Mouse (Mus musculus) spleen, adult 18-20 months (tissue): Measurements from ENCODE around the gene Snx30.
"Not testable (repeated sequence)": the region's sequence is repeated elsewhere in the genome, so short reads cannot be mapped to it uniquely, and the experiment has no call there.

Source experiments
- DNase-seq, 2 experiments: peaks; one replicate each; pipeline ENCODE4 v3.0.0; 2022; ENCODE audit warnings: mixed read lengths in 2 of 2

Gene Snx30

DNA sequence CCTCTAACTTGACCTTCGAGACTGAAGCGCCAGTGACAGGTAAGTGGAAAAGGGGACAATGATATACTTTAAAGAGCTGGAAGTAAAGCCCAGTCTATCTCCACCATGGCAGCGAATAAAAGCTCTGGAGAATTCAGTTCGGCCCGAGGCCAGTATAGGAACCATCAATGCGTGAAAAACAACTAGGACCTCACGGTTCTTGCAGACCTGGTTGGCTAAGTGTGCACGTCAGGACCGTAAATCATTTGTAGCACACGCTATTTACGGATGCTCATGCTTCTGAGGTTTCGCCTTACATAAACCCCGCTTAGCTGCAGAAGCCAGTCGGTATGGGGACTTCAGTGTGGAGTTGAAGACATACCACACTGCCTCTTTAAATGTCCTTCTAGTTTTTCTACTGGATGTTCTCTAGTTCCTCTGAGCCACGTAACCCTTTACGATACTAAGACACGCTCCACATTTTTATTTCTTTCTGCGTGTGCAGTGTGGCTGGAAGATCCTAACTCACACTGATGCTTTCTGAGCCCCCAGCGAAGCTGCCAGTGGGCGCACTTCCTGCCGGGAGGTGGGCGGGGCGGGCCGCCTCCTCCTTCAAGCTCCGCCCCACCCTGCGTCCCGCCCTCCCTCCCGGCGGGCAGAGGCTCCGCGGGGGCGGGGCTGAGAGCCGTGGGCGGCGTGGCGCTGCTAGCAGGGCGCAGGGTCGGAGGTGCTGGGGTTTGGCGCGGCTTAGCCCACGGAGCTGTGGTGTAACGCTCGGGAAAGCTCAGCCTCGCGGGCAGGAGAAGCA is at the start of gene Snx30:
Snx30 (plus strand) TSS at position 660 of the 787 bp plus-strand sequence.
- DNase-seq: peak; percentile 91 to 93

DNA sequence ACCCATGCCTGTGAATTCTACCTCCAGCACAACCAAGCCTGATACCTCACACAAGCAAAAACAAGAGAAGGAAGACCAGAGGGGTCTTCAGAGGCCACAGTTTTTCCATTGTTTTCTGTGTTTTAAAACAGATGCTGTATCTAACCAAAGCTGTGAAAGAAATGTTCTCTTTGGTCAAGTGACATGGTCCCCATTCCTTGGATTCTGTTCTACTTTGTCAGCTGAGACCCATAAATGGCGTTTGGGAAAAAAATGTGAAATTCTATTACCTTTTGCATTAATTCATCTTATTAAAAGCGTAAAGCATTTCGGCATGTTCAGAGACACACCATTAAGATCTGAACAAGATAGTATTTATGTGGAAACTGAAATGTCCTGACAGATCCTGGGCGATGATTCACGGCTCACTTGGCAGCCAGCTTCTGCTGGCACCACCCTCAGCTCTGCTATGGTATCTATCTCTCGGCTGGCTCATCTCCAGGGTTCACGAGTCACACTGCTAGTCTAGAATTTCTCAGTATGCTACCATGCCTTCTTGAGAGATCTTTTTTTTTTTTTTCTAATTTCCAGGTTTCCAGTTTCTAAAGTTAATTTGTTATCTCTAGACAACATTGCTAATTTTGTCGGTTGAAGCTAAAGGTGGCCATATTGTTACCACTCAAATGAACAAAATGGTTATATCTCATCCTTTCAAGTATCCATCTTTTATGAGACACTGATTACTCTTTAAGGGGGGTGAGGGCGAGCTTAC is 49.1 kb upstream of the Snx30 start:
- no peak for DNase-seq

DNA sequence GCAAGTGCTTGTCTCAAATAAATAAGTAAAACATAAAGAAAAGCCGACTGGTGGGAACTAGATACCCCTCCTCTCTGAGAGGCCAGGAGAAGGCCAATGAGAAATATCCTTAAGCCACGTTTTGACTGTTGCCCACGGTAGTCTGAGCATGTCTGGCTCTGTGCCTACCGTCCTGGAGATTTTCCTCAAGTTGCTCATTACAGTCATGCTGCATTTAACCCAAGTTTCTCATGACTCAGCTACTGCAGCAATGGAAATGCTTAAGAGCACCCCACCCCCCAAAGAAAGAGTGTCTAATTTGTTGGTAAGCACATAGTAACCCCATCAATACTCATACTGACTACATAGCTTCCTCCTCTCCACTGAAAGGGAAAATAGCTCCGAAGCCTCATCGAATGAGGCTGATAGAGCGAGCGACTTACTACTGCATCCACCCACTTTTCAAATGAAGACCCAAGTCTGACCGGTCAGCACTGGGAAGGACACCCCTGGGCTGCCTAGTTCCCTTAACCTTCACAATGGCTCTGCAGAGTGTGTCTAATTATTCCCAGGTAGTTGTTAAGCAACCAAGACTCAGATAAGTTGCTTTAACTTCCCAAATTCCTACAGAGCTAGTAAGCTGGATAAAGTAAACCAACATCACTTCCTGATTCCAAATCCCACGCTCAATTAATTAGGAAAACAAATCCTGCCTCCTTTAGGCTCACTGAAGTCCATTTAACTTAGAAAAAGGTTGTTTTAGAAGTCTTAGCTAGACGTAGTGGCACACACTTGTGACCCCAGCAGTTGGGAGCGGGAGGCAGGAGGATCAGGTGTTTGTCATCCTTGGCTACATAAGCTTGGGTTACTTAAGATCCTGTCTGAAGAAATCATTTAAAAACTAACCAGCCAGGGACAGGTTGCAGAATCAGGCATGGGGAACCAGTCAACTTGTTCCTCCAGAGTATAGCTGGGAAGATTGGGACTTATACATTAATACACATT is 47.9 kb upstream of the Snx30 start:
- DNase-seq: no peak

DNA sequence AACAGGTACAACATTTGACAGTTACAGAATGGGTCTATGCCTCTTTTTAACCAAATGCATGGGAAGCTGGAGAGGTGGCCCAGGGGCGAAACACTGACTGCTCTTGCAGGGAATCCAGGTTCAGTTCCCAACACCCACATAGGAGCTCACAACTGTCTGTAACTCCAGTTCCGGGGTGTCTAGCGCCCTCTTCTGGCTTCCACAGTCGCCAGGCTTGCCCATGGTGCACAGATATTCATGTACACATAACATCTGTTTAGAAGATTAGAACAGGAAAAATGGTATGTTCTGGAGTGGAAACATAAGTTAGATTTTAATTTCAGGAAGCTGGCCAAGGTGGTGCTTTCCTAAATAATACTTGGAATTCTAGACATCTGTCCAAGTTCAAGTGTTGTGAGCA is 45.6 kb upstream of the Snx30 start:
- no peak for DNase-seq

DNA sequence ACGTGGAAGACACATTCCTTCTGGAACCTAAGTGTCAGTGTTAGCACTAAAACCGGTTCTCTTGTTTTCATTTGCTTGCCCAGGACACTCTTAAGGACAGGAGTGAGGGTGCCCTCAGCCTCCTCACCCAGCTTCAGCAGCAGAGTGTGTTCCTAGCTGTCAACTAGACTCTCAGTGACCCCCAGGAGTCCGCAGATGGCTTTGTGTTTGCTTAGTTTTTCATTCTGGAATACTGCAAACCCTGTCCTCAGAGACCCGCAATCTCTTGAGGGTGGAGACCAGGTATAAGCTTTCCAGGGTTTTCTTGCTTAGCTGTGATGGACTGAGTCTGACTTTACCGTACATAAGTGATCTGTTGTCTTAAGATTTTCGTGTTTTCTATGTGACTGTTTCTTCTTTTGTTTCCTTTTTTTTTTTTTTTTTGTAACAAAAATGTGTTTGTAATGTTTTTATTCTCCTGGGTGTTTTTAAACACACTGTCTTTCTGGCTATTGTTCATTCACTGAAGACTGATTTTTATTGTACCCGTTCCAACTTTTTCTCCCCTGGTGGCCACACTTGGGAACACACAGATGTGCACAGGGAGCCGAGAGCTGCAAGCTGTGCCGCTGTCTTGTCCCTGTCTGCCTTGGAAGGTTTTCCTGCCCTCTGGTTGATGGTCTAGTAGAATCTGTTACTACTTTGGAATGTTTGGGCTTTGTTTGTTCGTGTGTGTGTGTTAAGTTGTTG is 44.8 kb upstream of the Snx30 start:
- DNase-seq: no peak

DNA sequence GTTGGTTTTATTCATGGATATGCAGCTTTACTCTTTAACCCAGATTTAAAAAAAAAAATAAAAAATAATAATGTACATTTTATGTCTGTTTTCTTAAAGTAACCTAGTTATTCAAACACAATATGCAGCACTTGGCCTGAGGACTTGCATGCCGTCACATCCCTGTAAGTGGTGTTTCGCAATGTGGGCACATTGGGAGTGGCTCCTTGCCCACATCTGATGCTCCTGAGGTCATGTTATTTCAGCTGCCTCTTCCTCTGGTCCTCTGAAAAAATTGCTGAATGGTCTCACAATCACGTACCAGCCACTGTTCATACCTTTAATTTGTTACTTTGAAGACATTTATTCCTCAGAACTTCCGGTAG is 44.3 kb upstream of the Snx30 start:
- no peak for DNase-seq

DNA sequence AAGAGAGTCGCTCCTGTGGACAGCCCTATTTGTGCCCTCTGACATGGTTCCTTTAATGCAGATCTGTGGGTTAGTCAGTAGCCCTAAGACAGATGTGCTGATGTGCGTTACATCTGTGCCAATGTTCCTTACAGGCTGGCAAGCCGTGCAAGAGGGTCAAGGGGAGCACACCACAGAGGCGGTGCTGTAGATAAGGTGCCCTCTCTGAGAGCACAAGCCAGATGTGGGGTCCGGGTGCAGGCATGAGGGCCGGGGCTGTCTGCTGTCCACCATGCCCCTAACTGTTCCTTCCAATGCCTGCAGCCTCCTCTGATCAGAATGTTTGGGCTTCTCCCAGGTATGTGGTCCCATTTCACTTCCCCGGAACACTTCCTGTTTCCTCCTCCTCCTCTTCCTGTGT is 40.7 kb upstream of the Snx30 start:
- DNase-seq: no peak

DNA sequence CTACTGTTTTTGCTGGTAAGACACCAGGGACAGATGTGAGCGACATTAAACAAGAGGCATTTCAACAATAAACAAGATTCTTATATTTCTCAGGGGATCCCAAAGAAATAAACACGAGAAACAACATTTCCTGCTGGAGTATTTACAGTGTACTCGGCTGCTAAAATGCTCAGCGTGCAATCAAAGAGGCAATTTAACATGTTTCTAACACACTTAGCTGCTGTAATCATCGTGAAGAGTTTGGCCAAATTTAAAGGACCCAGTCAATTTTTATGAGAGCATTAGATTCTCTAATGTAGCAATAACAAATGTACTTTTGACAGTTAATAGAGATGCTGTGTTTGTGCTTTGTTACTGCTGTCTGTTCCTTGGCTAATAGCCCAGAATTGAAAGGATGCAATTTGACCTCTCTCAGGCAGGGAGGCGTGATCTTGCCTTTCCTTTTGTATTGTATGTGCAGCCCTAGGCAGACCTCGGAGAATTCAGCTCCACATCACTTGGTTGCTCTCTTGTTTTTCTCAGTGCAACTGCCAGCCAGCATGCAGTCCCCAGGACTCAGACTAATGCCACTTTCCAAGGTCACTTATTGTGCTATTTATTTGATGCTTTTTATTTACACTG is 40.1 kb upstream of the Snx30 start:
- DNase-seq: no peak

DNA sequence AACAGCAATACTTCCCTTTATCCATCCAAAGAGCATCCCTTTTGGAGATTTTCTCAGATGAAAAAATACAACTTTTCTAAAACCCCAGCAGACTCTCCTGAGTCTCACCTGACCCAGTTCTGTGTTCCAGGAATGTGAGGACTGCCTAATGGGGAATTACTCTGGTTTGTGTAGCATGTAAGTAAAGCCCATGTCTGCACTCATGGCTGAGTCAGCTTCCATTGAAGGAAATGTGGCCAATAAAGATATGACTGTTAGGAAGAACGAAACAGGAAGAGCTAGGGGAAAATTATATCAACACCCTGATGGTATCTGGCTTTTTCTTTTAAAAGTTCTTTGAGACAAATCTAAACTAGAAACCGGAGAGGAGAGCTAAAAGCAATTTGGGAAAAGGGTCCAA is 37.9 kb upstream of the Snx30 start:
- DNase-seq: no peak

DNA sequence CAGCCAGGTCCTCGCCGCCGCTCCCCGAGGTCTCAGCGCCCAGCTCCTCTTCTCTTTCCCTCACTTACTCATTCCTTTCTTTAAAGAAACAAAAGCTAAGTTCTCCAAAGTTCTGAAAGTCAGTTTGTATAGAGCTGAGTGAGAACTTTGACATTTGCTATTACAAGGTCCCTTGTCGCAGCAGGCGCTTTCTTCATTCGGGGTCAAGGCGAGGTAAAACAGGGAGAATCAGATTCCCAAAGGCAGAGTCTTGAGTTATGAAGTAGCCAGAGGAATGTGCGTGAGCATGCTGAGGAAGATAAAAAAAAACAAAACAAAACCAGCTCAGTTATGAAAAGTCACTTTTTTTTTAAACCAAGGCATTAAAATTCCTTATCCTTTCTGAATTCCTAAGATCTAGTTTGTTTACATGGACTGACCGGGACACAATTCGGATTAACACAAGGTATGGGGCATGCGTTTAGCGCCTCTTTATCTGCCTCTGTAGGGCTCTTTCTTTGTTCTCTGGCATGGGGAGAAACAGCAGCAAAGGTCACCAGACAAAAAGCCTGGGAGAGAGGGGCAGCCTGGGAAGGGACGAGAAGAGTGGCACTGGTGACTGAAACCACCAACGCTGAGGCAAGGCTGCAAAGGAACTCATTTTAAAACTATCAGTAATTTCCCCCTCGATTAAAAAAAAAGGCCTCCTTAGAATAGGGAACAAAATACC is 33.3 kb upstream of the Snx30 start:
- no peak for DNase-seq

DNA sequence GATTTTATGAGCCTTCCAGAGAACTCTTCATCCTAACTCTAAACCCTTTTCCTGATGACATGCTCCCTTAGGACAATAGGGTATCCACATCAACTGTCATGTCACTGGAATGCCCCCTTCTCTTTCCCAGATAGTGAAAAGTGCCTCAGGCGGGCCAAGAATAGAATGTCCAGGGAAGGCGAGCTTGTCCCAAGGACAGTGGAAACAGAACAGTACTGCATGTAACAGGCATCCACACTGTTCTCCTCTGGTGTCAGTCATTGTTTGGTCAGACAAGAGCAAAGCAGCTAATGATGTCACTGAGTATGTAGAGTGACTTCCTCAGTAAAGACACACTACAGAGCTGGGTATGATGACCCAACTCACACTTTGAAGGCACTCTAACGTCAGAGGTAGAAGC is 27.8 kb upstream of the Snx30 start:
- DNase-seq: no peak

DNA sequence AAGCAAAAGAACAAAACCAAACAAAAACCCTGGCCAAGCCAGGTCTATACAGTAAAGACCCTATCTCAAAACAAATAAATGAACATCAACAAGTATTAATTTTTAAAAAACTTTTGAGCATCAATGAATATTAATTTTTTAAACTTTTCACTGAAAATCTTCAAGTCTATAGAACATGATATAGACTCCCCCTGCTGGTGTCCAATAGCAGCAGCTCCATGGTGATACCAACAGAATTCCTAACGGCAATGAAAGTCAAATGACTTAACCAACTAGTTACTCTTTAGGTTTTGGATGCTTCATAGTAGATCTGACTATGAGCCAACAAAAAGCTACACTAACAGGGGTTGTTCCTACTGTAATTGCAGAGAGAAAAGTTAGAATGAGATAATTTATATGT is 25.1 kb upstream of the Snx30 start:
- no peak for DNase-seq

DNA sequence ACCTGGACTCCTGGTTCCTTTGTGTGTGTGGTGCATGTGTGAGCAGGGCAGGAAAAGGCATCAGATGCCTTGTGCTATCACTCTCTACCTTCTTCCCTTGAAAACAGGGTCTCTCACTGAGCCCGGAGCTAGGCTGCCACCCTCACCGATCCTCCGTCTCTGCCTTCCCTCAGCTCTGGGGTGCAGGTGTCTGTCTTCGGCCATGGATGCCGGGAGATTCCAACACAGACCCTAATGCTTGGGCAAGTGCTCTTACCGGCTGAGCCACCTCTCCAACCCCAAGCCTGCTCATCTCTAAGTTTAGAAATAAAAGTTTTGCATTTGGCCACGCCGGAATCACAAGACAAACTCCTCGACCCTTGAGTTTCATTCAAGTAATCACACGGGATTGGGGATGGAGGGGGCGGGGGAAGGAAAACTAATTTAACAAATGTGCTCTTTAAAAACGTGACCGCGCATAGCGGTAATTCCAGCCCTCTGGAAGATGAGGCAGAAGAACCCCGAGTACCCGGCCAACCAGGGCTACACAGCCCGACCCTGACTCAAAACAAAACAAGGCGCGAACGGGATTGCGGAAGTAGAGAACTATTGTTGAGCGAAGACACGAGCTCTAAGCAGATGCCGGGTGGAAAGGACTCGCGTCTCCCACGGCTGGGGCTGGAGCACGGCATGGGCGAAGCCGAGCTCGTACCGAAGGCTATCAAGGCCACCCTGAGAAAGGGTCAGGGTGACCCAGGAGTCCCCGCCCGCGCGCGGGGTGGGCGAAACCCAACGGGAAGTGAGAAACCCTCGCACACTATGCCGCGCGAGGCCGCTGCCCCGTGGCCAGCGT is 22.6 kb upstream of the Snx30 start:
- no peak for DNase-seq

DNA sequence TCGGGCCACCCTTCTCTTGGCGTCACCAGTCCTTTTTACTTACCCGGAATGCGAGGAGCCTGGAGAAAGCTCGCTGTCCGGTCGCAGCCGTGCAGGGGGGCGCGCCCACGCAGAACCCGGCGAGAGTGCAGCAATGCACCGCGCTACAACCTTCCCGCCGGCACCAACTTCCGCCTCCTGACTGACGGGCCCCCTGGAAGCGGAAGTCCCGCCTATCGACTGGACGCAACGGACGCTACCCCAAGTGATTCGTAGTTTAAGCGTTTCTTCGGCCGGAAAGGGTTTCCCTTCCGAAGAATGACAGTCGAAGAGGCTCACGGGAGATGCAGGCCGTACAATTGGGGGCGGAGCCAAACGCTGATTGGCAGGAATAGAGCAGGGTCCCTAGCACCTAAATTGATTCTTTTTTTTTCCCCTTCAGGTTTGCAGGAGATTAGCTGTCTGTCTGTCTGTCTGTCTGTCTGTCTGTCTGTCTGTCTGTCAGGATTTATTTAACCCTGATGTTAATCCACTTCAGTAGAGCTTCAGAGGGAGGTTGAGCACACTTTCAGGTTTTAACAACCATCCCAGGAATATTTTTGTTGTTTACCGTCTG is 21.9 kb upstream of the Snx30 start:
- peak; percentile 88 to 89 for DNase-seq

DNA sequence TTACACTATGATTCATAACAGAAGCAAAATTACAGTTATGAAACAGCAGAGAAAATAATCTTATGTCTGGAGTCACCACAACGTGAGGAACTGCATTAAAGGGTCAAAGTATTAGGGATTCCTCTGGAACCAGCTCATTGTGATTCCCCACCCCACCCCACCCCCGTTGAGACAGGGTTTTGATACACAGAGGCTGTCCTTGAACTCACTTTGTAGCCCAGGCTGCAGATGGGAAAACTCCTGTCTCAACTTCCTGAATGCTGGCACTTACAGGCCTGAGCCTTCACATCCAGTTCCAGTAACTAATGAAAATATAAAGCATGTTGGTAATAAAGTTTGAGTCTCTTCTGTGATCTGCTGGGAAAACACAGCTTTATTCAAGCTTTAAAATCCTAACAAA is 20.2 kb upstream of the Snx30 start:
- no peak for DNase-seq

DNA sequence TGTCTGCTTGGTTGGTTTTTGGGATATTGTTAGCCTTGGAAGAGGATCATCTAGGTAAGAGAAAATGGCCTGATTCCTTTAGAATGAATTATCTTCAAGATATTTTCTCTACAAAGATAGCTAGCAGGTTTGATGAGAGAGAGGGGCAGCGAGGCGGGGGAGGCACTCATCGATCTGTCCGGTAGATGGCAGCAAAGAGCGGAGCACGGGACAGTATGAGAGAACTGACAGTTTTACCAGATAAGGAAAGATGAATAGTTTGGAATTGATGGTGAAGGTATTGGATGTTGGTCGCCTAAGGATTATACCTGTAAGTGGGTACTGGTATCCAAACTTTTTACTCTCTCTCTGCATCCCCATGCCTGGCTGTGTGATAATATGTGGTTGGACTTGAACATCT is 19.0 kb upstream of the Snx30 start:
- peak; percentile 61 to 82 for DNase-seq

DNA sequence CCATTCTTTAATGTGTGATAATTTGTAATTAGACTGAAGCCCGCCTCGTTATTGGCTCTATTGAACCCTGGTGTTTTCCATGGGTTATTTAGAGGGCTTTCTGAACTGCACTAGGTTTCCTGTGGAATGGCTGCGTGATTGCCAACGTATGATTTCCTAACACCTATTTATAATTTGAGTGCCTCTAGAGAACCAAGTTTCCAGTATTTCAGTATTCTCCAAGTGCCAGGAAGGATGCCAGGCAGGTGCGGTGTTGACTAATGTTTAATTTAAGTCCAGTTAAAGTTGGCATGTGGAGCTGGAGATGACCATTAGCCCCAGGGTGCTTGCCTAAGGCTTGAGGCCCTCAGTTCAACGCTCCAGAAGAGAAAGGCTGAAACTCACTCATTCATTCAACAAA is 18.5 kb upstream of the Snx30 start:
- DNase-seq: no peak

DNA sequence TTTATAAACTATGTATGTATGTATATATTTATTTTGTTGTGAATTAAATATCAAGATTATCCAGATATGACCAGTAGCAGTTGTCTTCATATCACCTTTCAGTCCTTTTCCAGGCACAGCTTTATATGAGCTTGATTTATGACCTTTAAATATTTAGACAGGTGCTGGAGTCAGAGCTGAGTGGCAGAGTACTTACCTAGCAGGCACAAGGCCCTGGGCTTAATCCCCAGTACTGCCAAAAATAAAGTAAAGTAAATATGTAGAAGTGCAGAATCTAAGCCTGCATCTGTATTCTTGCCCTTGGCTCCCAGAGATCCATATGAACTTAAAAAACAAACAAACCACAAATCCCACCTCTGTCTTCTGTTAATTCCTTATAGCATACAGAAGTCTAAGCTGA is 16.6 kb upstream of the Snx30 start:
- DNase-seq: no peak

DNA sequence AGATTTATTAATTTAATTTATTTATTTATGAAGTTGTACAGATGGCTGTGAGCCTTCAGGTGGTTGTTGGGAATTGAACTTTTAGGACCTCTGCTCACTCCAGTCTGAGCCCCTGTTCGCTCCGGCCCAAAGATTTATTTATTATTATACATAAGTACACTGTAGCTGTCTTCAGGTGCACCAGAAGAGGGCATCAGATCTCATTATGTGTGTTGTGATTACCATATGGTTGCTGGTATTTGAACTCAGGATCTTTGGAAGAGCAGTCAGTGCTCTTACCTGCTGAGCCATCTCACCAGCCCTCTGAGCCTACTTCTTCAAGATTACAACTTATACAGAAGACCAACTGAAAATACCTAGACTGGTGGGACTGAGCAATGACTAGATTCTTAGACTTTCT is 12.0 kb upstream of the Snx30 start:
- DNase-seq: not testable (repeated sequence)

DNA sequence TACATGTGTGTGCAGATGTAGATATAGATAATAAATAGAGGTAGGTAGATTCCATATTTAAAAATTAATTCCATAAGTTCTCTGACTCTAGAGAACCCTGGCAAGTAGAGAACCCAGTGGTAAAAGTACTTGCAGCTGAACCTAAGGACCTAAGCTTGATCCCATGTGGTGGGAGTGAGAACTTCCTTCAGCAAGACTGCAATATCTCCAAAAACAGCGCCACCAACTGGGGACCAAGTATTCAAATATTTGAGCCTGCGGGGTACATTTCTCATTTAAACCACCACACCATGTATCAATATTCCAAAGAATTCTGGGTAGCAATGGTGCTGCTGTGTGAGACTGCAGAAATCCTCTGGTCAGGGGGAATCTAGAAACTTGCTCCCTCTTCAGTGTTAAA is 11.5 kb upstream of the Snx30 start:
- DNase-seq: no peak
